Mouse (Mus musculus) CH12.LX (cell line): ENCODE measurements at regions not wholly inside any gene's neighbourhood (a gene's known extent, or its start where the extent isn't known, plus 50 kb on each side); places are given as distances from the start of the nearest gene placed in this dataset.

Source experiments
- DNase-seq: peaks from one replicate; pipeline ENCODE4 v3.0.0-alpha.2; 2013; ENCODE audit errors: extremely low read depth
- H3K27ac ChIP-seq: 2 replicates; pipeline ENCODE4 v1.5.1; 2012; ENCODE audit warnings: low read depth, mild to moderate bottlenecking, control low read depth, moderate library complexity; ENCODE audit not compliant: insufficient read depth
- H3K27me3 ChIP-seq: replicated peaks from 2 replicates; pipeline ENCODE3; 2012; ENCODE audit warnings: inconsistent platforms
- H3K36me3 ChIP-seq, 2 experiments: replicated peaks in 1 of 2; 2 replicates each; pipeline versions ENCODE3 to v1.6.1; 2012; ENCODE audit warnings: inconsistent platforms in 1 of 2, low read length in 1 of 2, mild to moderate bottlenecking in 1 of 2, mixed read lengths in 1 of 2, moderate library complexity in 1 of 2; ENCODE audit not compliant: control insufficient read depth in 1 of 2, insufficient read depth in 1 of 2
- H3K4me1 ChIP-seq, 2 experiments: 2 replicates each; pipeline ENCODE4 v1.6.1; 2012; ENCODE audit warnings: inconsistent platforms in 1 of 2, moderate library complexity in 1 of 2; ENCODE audit not compliant: insufficient read depth in 2 of 2, control insufficient read depth in 1 of 2
- H3K4me2 ChIP-seq: 2 replicates; pipeline ENCODE4 v1.6.1; 2012; ENCODE audit warnings: low read depth, mild to moderate bottlenecking, control low read depth; ENCODE audit not compliant: poor library complexity, insufficient read depth, severe bottlenecking
- H3K4me3 ChIP-seq, 3 experiments: fragments of 150-350 bp in 1 of 3; sonication (generic) in 1 of 3; replicated peaks in 1 of 3; 2 replicates each; pipeline versions ENCODE3 to v1.5.1; 2011 to 2012; ENCODE audit warnings: low read depth in 2 of 3, low read length in 2 of 3, mild to moderate bottlenecking in 2 of 3, moderate library complexity in 2 of 3, control low read depth in 1 of 3, improper control_type of control experiment in 1 of 3, inconsistent platforms in 1 of 3, mixed read lengths in 1 of 3; ENCODE audit not compliant: poor library complexity in 1 of 3
- H3K79me2 ChIP-seq: replicated peaks from 2 replicates; pipeline ENCODE4 v1.6.1; 2012; ENCODE audit warnings: mild to moderate bottlenecking, moderate library complexity; ENCODE audit not compliant: control insufficient read depth, poor library complexity, insufficient read depth, severe bottlenecking; ENCODE audit errors: extremely low read depth
- H3K9ac ChIP-seq: 2 replicates; pipeline ENCODE4 v1.6.1; 2012; ENCODE audit warnings: low read depth, mild to moderate bottlenecking, control low read depth, moderate library complexity; ENCODE audit not compliant: insufficient read depth
- H3K9me3 ChIP-seq: replicated peaks from 2 replicates; pipeline ENCODE3; 2012; ENCODE audit warnings: low read length, inconsistent platforms, mixed read lengths
- E2F4 ChIP-seq: IDR thresholded peaks from 2 replicates; pipeline ENCODE4 v1.6.1; 2011; ENCODE audit warnings: low read depth, low read length, improper control_type of control experiment; ENCODE audit not compliant: insufficient replicate concordance
- EP300 ChIP-seq: IDR thresholded peaks from 2 replicates; pipeline ENCODE4 v1.6.1; 2011; ENCODE audit warnings: low read length, improper control_type of control experiment
- KAT2A ChIP-seq: IDR thresholded peaks from 2 replicates; pipeline ENCODE4 v1.6.1; 2012; ENCODE audit warnings: low read length, improper control_type of control experiment, inconsistent platforms; ENCODE audit not compliant: insufficient replicate concordance
- MAFK ChIP-seq: IDR thresholded peaks from 2 replicates; pipeline ENCODE4 v1.6.1; 2011; ENCODE audit warnings: low read length, improper control_type of control experiment; ENCODE audit not compliant: insufficient replicate concordance
- MAZ ChIP-seq: IDR thresholded peaks from 2 replicates; pipeline ENCODE4 v1.6.1; 2012; ENCODE audit warnings: low read depth, mild to moderate bottlenecking, inconsistent platforms, low read length, improper control_type of control experiment, moderate library complexity
- MEF2A ChIP-seq: IDR thresholded peaks from 2 replicates; pipeline ENCODE4 v1.6.1; 2014; ENCODE audit warnings: low read depth, mild to moderate bottlenecking, inconsistent platforms, low read length, improper control_type of control experiment, borderline replicate concordance
- MYC ChIP-seq: IDR thresholded peaks from 2 replicates; pipeline ENCODE4 v1.6.1; 2011; ENCODE audit warnings: low read depth, mild to moderate bottlenecking, improper control_type of control experiment, low read length
- NELFE ChIP-seq: IDR thresholded peaks from 2 replicates; pipeline ENCODE4 v1.6.1; 2011; ENCODE audit warnings: low read depth, low read length, improper control_type of control experiment
- POLR2A ChIP-seq: IDR thresholded peaks from 2 replicates; pipeline ENCODE4 v1.6.1; 2011; ENCODE audit warnings: low read depth, mild to moderate bottlenecking, improper control_type of control experiment, low read length
- RCOR1 ChIP-seq: conservative IDR thresholded peaks from 2 replicates; pipeline ENCODE4 v1.6.1; 2012; ENCODE audit warnings: low read depth, mild to moderate bottlenecking, inconsistent platforms, low read length, improper control_type of control experiment
- TBP ChIP-seq: conservative IDR thresholded peaks from 2 replicates; pipeline ENCODE4 v1.6.1; 2011; ENCODE audit warnings: low read depth, low read length, improper control_type of control experiment
- TCF12 ChIP-seq: IDR thresholded peaks from 2 replicates; pipeline ENCODE4 v1.6.1; 2014; ENCODE audit warnings: low read depth, mild to moderate bottlenecking, inconsistent platforms, low read length, improper control_type of control experiment
- UBTF ChIP-seq: IDR thresholded peaks from 2 replicates; pipeline ENCODE4 v1.6.1; 2012; ENCODE audit warnings: low read depth, mild to moderate bottlenecking, inconsistent platforms, low read length, improper control_type of control experiment, moderate library complexity
- USF2 ChIP-seq: conservative IDR thresholded peaks from 2 replicates; pipeline ENCODE4 v1.6.1; 2011; ENCODE audit warnings: low read depth, low read length, improper control_type of control experiment
- ZC3H11A ChIP-seq: IDR thresholded peaks from 2 replicates; pipeline ENCODE4 v1.6.1; 2012; ENCODE audit warnings: low read depth, mild to moderate bottlenecking, inconsistent platforms, low read length, improper control_type of control experiment
- ZMIZ1 ChIP-seq: IDR thresholded peaks from 2 replicates; pipeline ENCODE4 v1.6.1; 2012; ENCODE audit warnings: low read depth, mild to moderate bottlenecking, inconsistent platforms, low read length, improper control_type of control experiment
- ZNF384 ChIP-seq: IDR thresholded peaks from 2 replicates; pipeline ENCODE4 v1.6.1; 2012; ENCODE audit warnings: low read depth, low read length, improper control_type of control experiment, inconsistent platforms
- dilution Hi-C: fragments of 300-500 bp; cut with MboI; formaldehyde crosslinking; loops from 2 replicates; pipeline ENCODE4 v1.14.3; 2020; ENCODE audit warnings: low sequenced_read_pairs; ENCODE audit not compliant: extremely low pct_unique_long_range_greater_than_20kb, extremely low pct_ligation_motif_present
- in situ Hi-C: fragments of 300-500 bp; cut with MboI; formaldehyde crosslinking; loops from 3 replicates; pipeline ENCODE4 v1.14.3; 2019; ENCODE audit warnings: low sequenced_read_pairs, low pct_ligation_motif_present, low pct_unique_long_range_greater_than_20kb, mixed read lengths

- no peak overlapping the region for H3K4me2 ChIP-seq
- H3K9ac ChIP-seq, result no peak overlapping the region
- no peaks in the 10 kb centered on the region for H3K9me3 ChIP-seq
- H3K27me3 ChIP-seq, result no peaks in the 10 kb centered on the region
- DNase-seq, result no peak
- H3K4me1 ChIP-seq, result no peaks in the 10 kb centered on the region
- no peak for TF ChIP-seq ZMIZ1
- no peak for TF ChIP-seq POLR2A
- TF ChIP-seq MAZ, result no peak
- no peak for TF ChIP-seq EP300
- no peak for TF ChIP-seq KAT2A
- no peak for TF ChIP-seq TCF12
- TF ChIP-seq ZC3H11A, result no peak
- no peak for TF ChIP-seq E2F4
- no peak for TF ChIP-seq RCOR1
- TF ChIP-seq MAFK, result no peak
- no peak for TF ChIP-seq ZNF384
- H3K27ac ChIP-seq, result no peak overlapping the region
- dilution Hi-C loops (no loop called here), in situ Hi-C loops (no loop called here)
- H3K79me2 ChIP-seq, result no peaks in the 10 kb centered on the region
- no peak overlapping the region for H3K4me3 ChIP-seq
- no peaks in the 10 kb centered on the region for H3K36me3 ChIP-seq
These were observed 306.3 kb upstream of the Gm21798 start for GRCm38 (mm10) chr15:64511176-64511575.

DNA sequence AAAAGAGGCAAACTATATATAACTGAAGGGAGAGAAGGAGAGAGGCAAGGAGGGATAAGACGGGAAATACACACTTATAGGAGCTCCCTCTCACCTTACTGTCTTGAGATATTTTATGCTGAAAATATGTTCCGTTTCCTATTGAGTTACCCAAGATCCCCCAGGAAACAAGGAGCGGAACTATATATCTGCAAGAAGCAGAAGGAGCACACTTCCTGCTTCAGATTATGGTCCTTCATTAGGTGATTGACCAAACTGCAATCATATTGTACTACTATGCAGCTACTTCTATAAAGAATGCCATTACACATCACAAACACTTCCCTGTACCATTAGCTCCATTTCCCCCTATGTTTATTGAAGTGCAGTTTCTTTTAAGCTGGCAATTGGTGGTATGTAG is 304.9 kb upstream of the Gm21798 start:
- DNase-seq, result no peak
- Histone ChIP-seq H3K4me3 (no peak overlapping the region), H3K9ac (no peak overlapping the region), H3K4me2 (no peak overlapping the region), H3K27me3 (no peaks in the 10 kb centered on the region), H3K79me2 (no peaks in the 10 kb centered on the region), H3K36me3 (no peaks in the 10 kb centered on the region), H3K9me3 (no peaks in the 10 kb centered on the region), H3K4me1 (no peaks in the 10 kb centered on the region), H3K27ac (no peak overlapping the region)
- no peak for TF ChIP-seq NELFE
- no peak for TF ChIP-seq UBTF
- no peak for TF ChIP-seq ZC3H11A
- no peak for TF ChIP-seq USF2
- no peak for TF ChIP-seq TBP
- no peak for TF ChIP-seq MEF2A
- TF ChIP-seq MYC, result no peak
- no peak for TF ChIP-seq RCOR1
- in situ Hi-C loops, result no loop called here
- dilution Hi-C loops, result no loop called here
